In genomic region chr8:70760350-70760749, GRCm38 (mm10) we compare ENCODE assay signal across 8 mouse cellular contexts. TPM values are rescaled to one million over a fixed set of nuclear protein-coding genes. Genes with fewer than 3 reads are reported as not detected.
DNase-seq lines count a peak whose midpoint lies in the region; ATAC-seq and TF ChIP-seq lines count a peak whose summit lies in the region.

No protein-coding gene starts in this region.

- peak overlapping the region; percentile 68 for H3K4me3 ChIP-seq in limb, embryonic 12.5 days (replicated peaks)
- H3K4me3 ChIP-seq in olfactory bulb, adult 2 months (ENCODE audit: insufficient read depth, low read depth, low read length), result peak overlapping the region; percentile 85

- H3K27ac ChIP-seq in limb, embryonic 12.5 days, result peak overlapping the region; percentile 56
- peak overlapping the region; percentile 61 for H3K27ac ChIP-seq in olfactory bulb, adult 2 months (ENCODE audit: insufficient read depth, low read depth, low read length)

- H3K4me1 ChIP-seq in limb, embryonic 12.5 days (replicated peaks), result peaks cover 20% of the 10 kb centered on the region
- peaks cover 46% of the 10 kb centered on the region for H3K4me1 ChIP-seq in olfactory bulb, adult 2 months (ENCODE audit: control insufficient read depth, insufficient read depth, low read length)

- no peaks in the 10 kb centered on the region for H3K9me3 ChIP-seq in limb, embryonic 12.5 days

- peak overlapping the region; percentile 98 for H3K4me2 ChIP-seq in limb, embryonic 12.5 days

- H3K27me3 ChIP-seq in limb, embryonic 12.5 days, result no peaks in the 10 kb centered on the region

- TF ChIP-seq POLR2A in olfactory bulb, adult 2 months (IDR thresholded peaks at IDR 0.05; ENCODE audit: insufficient read depth, low read depth, low read length), result no peak

- H3K36me3 ChIP-seq in limb, embryonic 12.5 days, result peaks cover 26% of the 10 kb centered on the region

- intact Hi-C loops in gastrocnemius, postnatal 14 days (cut with DNase I; ENCODE audit: low total_unique reads), result no loop called here
- intact Hi-C loops in left cerebral cortex, postnatal 10 days (cut with DNase I), result loop anchor here (5.0 kb wide), 1 partner anchor 82 kb away; no protein-coding TSS in a partner anchor

- no peak for ATAC-seq in limb, embryonic 12.5 days (ENCODE audit: insufficient number of reproducible peaks, insufficient read depth, low FRiP score, low TSS enrichment, low read depth)

- WGBS in limb, embryonic 12.5 days, result 1% methylated on average over 22 of the region's 22 CpGs
- WGBS in olfactory bulb, adult 2 months, result under 1% methylated on average over 22 of the region's 22 CpGs

- peak; percentile 33 for DNase-seq in gastrocnemius, postnatal 14 days
- no peak for DNase-seq in gastrocnemius, postnatal 10 days
- peak; percentile 54 for DNase-seq in thymus, postnatal 14 days
- no peak for DNase-seq in thymus, postnatal 36 days
- no peak for DNase-seq in cerebellum, postnatal 25 days
- no peak for DNase-seq in left cerebral cortex, postnatal 10 days (ENCODE audit: extremely low spot score in 1 of 2, low spot score in 2 of 2)

- peak overlapping the region; percentile 74 for H3K9ac ChIP-seq in limb, embryonic 12.5 days (replicated peaks)

- TF ChIP-seq CTCF in olfactory bulb, adult 2 months (IDR thresholded peaks at IDR 0.05; ENCODE audit: insufficient read depth, low read depth, low read length), result no peak

RNA-seq across cellular contexts. Expression of gene Mpv17l2, which starts 0.4 kb away (rescaled TPM):
- total RNA-seq in gastrocnemius, postnatal 14 days (2021), result 10 to 100 TPM; 28.3 to 31.9 TPM
- total RNA-seq in gastrocnemius, postnatal 10 days (2021), result 10 to 100 TPM; 30.1 to 31.4 TPM
- 25.8 and 29.0 TPM in 2 replicates for polyA plus RNA-seq in limb, embryonic 12.5 days (2016; fragmentation: Nextera tagmentation; extraction: Ambion mirVana)
- not detected in 2 replicates for polyA plus RNA-seq in olfactory bulb, adult 2 months (2012; ENCODE audit: insufficient read depth, insufficient read length, low replicate concordance, missing spikeins)
- 10 to 100 TPM; 35.8 to 37.1 TPM for total RNA-seq in left cerebral cortex, postnatal 10 days (2021)

RNA-seq across cellular contexts. Expression of gene Rab3a, which starts 5.9 kb away (rescaled TPM):
- total RNA-seq in gastrocnemius, postnatal 14 days (2021), result 10 to 100 TPM; 44.3 to 45.1 TPM
- total RNA-seq in gastrocnemius, postnatal 10 days (2021), result 10 to 100 TPM; 44.6 to 50.4 TPM
- polyA plus RNA-seq in limb, embryonic 12.5 days (2016; fragmentation: Nextera tagmentation; extraction: Ambion mirVana), result 13.7 and 13.8 TPM in 2 replicates
- polyA plus RNA-seq in olfactory bulb, adult 2 months (2012; ENCODE audit: insufficient read depth, insufficient read length, low replicate concordance, missing spikeins), result 431 and 581 TPM in 2 replicates
- 100 to 1,000 TPM; 756 to 791 TPM for total RNA-seq in left cerebral cortex, postnatal 10 days (2021)

RNA-seq across cellular contexts. Expression of gene Pik3r2, which starts 16.2 kb away (rescaled TPM):
- 10 to 100 TPM; 23.0 to 27.9 TPM for total RNA-seq in gastrocnemius, postnatal 14 days (2021)
- total RNA-seq in gastrocnemius, postnatal 10 days (2021), result 10 to 100 TPM; 39.4 to 47.2 TPM
- polyA plus RNA-seq in limb, embryonic 12.5 days (2016; fragmentation: Nextera tagmentation; extraction: Ambion mirVana), result 80.2 and 80.6 TPM in 2 replicates
- polyA plus RNA-seq in olfactory bulb, adult 2 months (2012; ENCODE audit: insufficient read depth, insufficient read length, low replicate concordance, missing spikeins), result not detected in 2 replicates
- total RNA-seq in left cerebral cortex, postnatal 10 days (2021), result 100 to 1,000 TPM; 173 TPM

RNA-seq across cellular contexts. Expression of gene Pde4c, which starts 36.8 kb away (rescaled TPM):
- total RNA-seq in gastrocnemius, postnatal 14 days (2021), result 1 to 10 TPM; 2.9 to 3.4 TPM
- 1 to 10 TPM; 2.5 to 3.0 TPM for total RNA-seq in gastrocnemius, postnatal 10 days (2021)
- 0.24 and 0.33 TPM in 2 replicates for polyA plus RNA-seq in limb, embryonic 12.5 days (2016; fragmentation: Nextera tagmentation; extraction: Ambion mirVana)
- polyA plus RNA-seq in olfactory bulb, adult 2 months (2012; ENCODE audit: insufficient read depth, insufficient read length, low replicate concordance, missing spikeins), result not detected in 2 replicates
- total RNA-seq in left cerebral cortex, postnatal 10 days (2021), result under 1 TPM; 0.49 to 0.61 TPM

RNA-seq across cellular contexts. Expression of gene Gm3336, which starts 42.0 kb away (rescaled TPM):
- not detected for total RNA-seq in gastrocnemius, postnatal 14 days (2021)
- not detected for total RNA-seq in gastrocnemius, postnatal 10 days (2021)
- not detected in 2 replicates for polyA plus RNA-seq in limb, embryonic 12.5 days (2016; fragmentation: Nextera tagmentation; extraction: Ambion mirVana)
- not detected in 2 replicates for polyA plus RNA-seq in olfactory bulb, adult 2 months (2012; ENCODE audit: insufficient read depth, insufficient read length, low replicate concordance, missing spikeins)
- total RNA-seq in left cerebral cortex, postnatal 10 days (2021), result not detected

Comparison
In these comparisons a context has a peak if more than half of its experiments do, and no peak if none do; other contexts are left out.
1. DNase-seq: peak in gastrocnemius, postnatal 14 days (single experiment) and thymus, postnatal 14 days (single experiment); none in gastrocnemius, postnatal 10 days (single experiment), thymus, postnatal 36 days (0 of 2), cerebellum, postnatal 25 days (0 of 2) and left cerebral cortex, postnatal 10 days (0 of 2).
2. RNA of gene Rab3a, which starts 5.9 kb away (total RNA-seq): 756 to 791 TPM in left cerebral cortex, postnatal 10 days; 44.6 to 50.4 TPM in gastrocnemius, postnatal 10 days and 44.3 to 45.1 TPM in gastrocnemius, postnatal 14 days; every median in the first group is over 10 times any median in the second.